Mouse (Mus musculus): ENCODE measurements around the gene Olfr905.

Gene Olfr905

GRCm38 (mm10) chr9:38470807-38471206, at the start of gene Olfr905:
TSS of gene Olfr905 (plus strand) at chr9:38471107.
- DNase-seq (ENCODE audit: low read depth) = no peak

- no peak for DNase-seq (ENCODE audit: low read depth)
Observed at GRCm38 (mm10) chr9:38423801-38424200, 47.1 kb upstream of the Olfr905 start.

GRCm38 (mm10) chr9:38427026-38427425, 43.9 kb upstream of the Olfr905 start:
- no peak for DNase-seq (ENCODE audit: low read depth)

- no peak for DNase-seq (ENCODE audit: low read depth)
Observed at GRCm38 (mm10) chr9:38429155-38429554, 41.8 kb upstream of the Olfr905 start, which contains the start of gene Olfr901. TSS of gene Olfr901 (plus strand) at chr9:38429455.

GRCm38 (mm10) chr9:38447352-38447751, 23.6 kb upstream of the Olfr905 start, which contains the start of gene Olfr902:
TSS of gene Olfr902 (plus strand) at chr9:38447652.
- DNase-seq (ENCODE audit: low read depth) = no peak

- no peak for DNase-seq (ENCODE audit: low read depth)
Observed at GRCm38 (mm10) chr9:38462844-38463243, 8.1 kb upstream of the Olfr905 start, which contains the start of gene Olfr904. TSS of gene Olfr904 (plus strand) at chr9:38463144.

- DNase-seq (ENCODE audit: low read depth) = no peak
Observed at GRCm38 (mm10) chr9:38486785-38487184, 15.9 kb downstream of the Olfr905 start, which contains the start of gene Olfr906. TSS of gene Olfr906 (plus strand) at chr9:38487085.

GRCm38 (mm10) chr9:38495501-38495900, 24.6 kb downstream of the Olfr905 start, which contains the start of gene Olfr907:
TSS of gene Olfr907 (plus strand) at chr9:38495801.
- DNase-seq (ENCODE audit: low read depth) = no peak

GRCm38 (mm10) chr9:38512353-38512752, 41.4 kb downstream of the Olfr905 start:
- no peak for DNase-seq (ENCODE audit: low read depth)

GRCm38 (mm10) chr9:38521280-38521679, 50.4 kb downstream of the Olfr905 start, which contains the start of gene Olfr911-ps1:
TSS of gene Olfr911-ps1 (plus strand) at chr9:38521580.
- no peak for DNase-seq (ENCODE audit: low read depth)
